Mouse (Mus musculus) embryonic facial prominence, embryonic 11.5 days (tissue): ENCODE data around the gene Myt1l. TPM values are rescaled to one million over a fixed set of nuclear protein-coding genes. Genes with fewer than 3 reads are reported as not detected.

Experiments
- ATAC-seq: fragments of 200-750 bp; cut with Nextera tagmentation; replicated peaks from 2 replicates; pipeline ENCODE4 v1.8.0; 2017; ENCODE audit warnings: low read depth; ENCODE audit not compliant: insufficient number of reproducible peaks, low FRiP score, low TSS enrichment
- DNase-seq: peaks from one replicate; pipeline ENCODE4 v3.0.0-alpha.2; 2015; ENCODE audit warnings: low spot score
- H3K27ac ChIP-seq: fragments of 300-500 bp; sonication (generic); replicated peaks from 2 replicates; pipeline ENCODE4 v1.5.1; 2014; ENCODE audit warnings: mild to moderate bottlenecking, low read depth, low read length, control low read depth
- H3K27me3 ChIP-seq: fragments of 300-500 bp; sonication (generic); 2 replicates; pipeline ENCODE4 v1.6.1; 2014; ENCODE audit warnings: mild to moderate bottlenecking, low read length, moderate library complexity, mixed read lengths; ENCODE audit not compliant: control insufficient read depth, insufficient read depth
- H3K36me3 ChIP-seq: fragments of 300-500 bp; sonication (generic); replicated peaks from 2 replicates; pipeline ENCODE4 v1.6.1; 2014; ENCODE audit warnings: low read depth, mild to moderate bottlenecking, low read length, moderate library complexity, mixed read lengths; ENCODE audit not compliant: control insufficient read depth, insufficient read depth
- H3K4me1 ChIP-seq: fragments of 300-500 bp; sonication (generic); 2 replicates; pipeline ENCODE4 v1.6.1; 2014; ENCODE audit warnings: low read length, mixed read lengths; ENCODE audit not compliant: control insufficient read depth, insufficient read depth
- H3K4me2 ChIP-seq: fragments of 300-500 bp; sonication (generic); 2 replicates; pipeline ENCODE4 v1.6.1; 2014; ENCODE audit warnings: low read depth, mild to moderate bottlenecking, control low read depth, low read length, moderate library complexity
- H3K4me3 ChIP-seq: fragments of 300-500 bp; sonication (generic); 2 replicates; pipeline ENCODE4 v1.5.1; 2014; ENCODE audit warnings: low read depth, low read length, control low read depth
- H3K9ac ChIP-seq: fragments of 300-500 bp; sonication (generic); replicated peaks from 2 replicates; pipeline ENCODE4 v1.6.1; 2014; ENCODE audit warnings: mild to moderate bottlenecking, control low read depth, low read length
- H3K9me3 ChIP-seq: fragments of 300-500 bp; sonication (generic); replicated peaks from 2 replicates; pipeline ENCODE4 v1.6.1; 2016; ENCODE audit warnings: mild to moderate bottlenecking, low read length, inconsistent platforms, mixed read lengths; ENCODE audit not compliant: control insufficient read depth
- WGBS: fragments of 180-500 bp; shearing (Covaris S2); extraction: QIAGEN DNeasy Blood & Tissue Kit; methylation state at CpG from one replicate; pipeline ENCODE4 v1.1.7; 2014; 5-methylcytosine and 5-hydroxymethylcytosine counted together
- polyA plus RNA-seq: library from polyadenylated mRNA; unstranded; fragments of >200 nt; fragmentation: Nextera tagmentation; extraction: Ambion mirVana; gene quantifications from 2 replicates; pipeline ENCODE4 v1.2.1, GENCODE M21; 2014

The Myt1l gene
- polyA plus RNA-seq, 1 experiment from 2014 or later: 3.0 TPM

- no peak overlapping the region for H3K4me3 ChIP-seq
- ATAC-seq (no peak), DNase-seq (no peak)
- no peaks in the 10 kb centered on the region for H3K4me1 ChIP-seq
- no peaks in the 10 kb centered on the region for H3K9me3 ChIP-seq
- H3K9ac ChIP-seq: no peak overlapping the region
- H3K27me3 ChIP-seq: no peaks in the 10 kb centered on the region
- no peaks in the 10 kb centered on the region for H3K36me3 ChIP-seq
- H3K27ac ChIP-seq: no peak overlapping the region
- no peak overlapping the region for H3K4me2 ChIP-seq
- WGBS: 77% methylated on average over 4 of the region's 4 CpGs
These were observed 261.8 kb downstream of the Myt1l start for GRCm38 (mm10) chr12:29790051-29790386.

GRCm38 (mm10) chr12:29792998-29793397 lies 264.8 kb downstream of the Myt1l start:
- Histone ChIP-seq H3K27ac (no peak overlapping the region), H3K4me1 (no peaks in the 10 kb centered on the region), H3K4me3 (no peak overlapping the region), H3K9me3 (no peaks in the 10 kb centered on the region), H3K36me3 (no peaks in the 10 kb centered on the region), H3K9ac (no peak overlapping the region), H3K4me2 (no peak overlapping the region), H3K27me3 (no peaks in the 10 kb centered on the region)
- WGBS: 91% methylated on average over 5 of the region's 5 CpGs
- ATAC-seq (no peak), DNase-seq (no peak)

- Histone ChIP-seq H3K27ac (no peak overlapping the region), H3K4me1 (no peaks in the 10 kb centered on the region), H3K4me3 (no peak overlapping the region), H3K27me3 (no peaks in the 10 kb centered on the region; the same call in 1 of the 2 replicates), H3K36me3 (no peaks in the 10 kb centered on the region), H3K4me2 (no peak overlapping the region), H3K9me3 (no peaks in the 10 kb centered on the region), H3K9ac (no peak overlapping the region)
- 63% methylated on average over 5 of the region's 5 CpGs for WGBS
- ATAC-seq (no peak), DNase-seq (no peak)
These were observed 267.0 kb downstream of the Myt1l start for GRCm38 (mm10) chr12:29795107-29795673.

GRCm38 (mm10) chr12:29798595-29799391 lies 270.6 kb downstream of the Myt1l start:
- Histone ChIP-seq H3K4me3 (no peak overlapping the region), H3K27me3 (no peaks in the 10 kb centered on the region; the same call in 1 of the 2 replicates), H3K27ac (no peak overlapping the region), H3K4me1 (no peaks in the 10 kb centered on the region), H3K4me2 (no peak overlapping the region), H3K9me3 (no peaks in the 10 kb centered on the region), H3K9ac (no peak overlapping the region), H3K36me3 (no peaks in the 10 kb centered on the region)
- 46% methylated on average over 3 of the region's 3 CpGs for WGBS
- no peak for DNase-seq
- ATAC-seq: no peak

- Histone ChIP-seq H3K9me3 (no peaks in the 10 kb centered on the region), H3K4me2 (no peak overlapping the region), H3K27ac (no peak overlapping the region), H3K4me3 (no peak overlapping the region), H3K36me3 (no peaks in the 10 kb centered on the region), H3K4me1 (no peaks in the 10 kb centered on the region), H3K9ac (no peak overlapping the region), H3K27me3 (no peaks in the 10 kb centered on the region)
- no peak for ATAC-seq
- DNase-seq: no peak
- WGBS: 65% methylated on average over 1 of the region's 1 CpGs
These were observed 278.2 kb downstream of the Myt1l start for GRCm38 (mm10) chr12:29806415-29806814.

GRCm38 (mm10) chr12:29809569-29810185 lies 281.5 kb downstream of the Myt1l start:
- no peak overlapping the region for H3K27ac ChIP-seq
- no peak for DNase-seq
- no peak for ATAC-seq
- no peaks in the 10 kb centered on the region for H3K36me3 ChIP-seq
- no peak overlapping the region for H3K4me3 ChIP-seq
- no peak overlapping the region for H3K4me2 ChIP-seq
- no peaks in the 10 kb centered on the region for H3K9me3 ChIP-seq
- no peak overlapping the region for H3K9ac ChIP-seq
- WGBS: 77% methylated on average over 12 of the region's 12 CpGs
- no peaks in the 10 kb centered on the region for H3K4me1 ChIP-seq
- H3K27me3 ChIP-seq: no peaks in the 10 kb centered on the region

- H3K4me3 ChIP-seq: no peak overlapping the region
- H3K4me1 ChIP-seq: no peaks in the 10 kb centered on the region
- WGBS: 84% methylated on average over 2 of the region's 2 CpGs
- H3K27ac ChIP-seq: no peak overlapping the region
- H3K36me3 ChIP-seq: no peaks in the 10 kb centered on the region
- H3K9ac ChIP-seq: no peak overlapping the region
- no peak for DNase-seq
- H3K9me3 ChIP-seq: no peaks in the 10 kb centered on the region
- no peak for ATAC-seq
- no peak overlapping the region for H3K4me2 ChIP-seq
- no peaks in the 10 kb centered on the region for H3K27me3 ChIP-seq
These were observed 287.3 kb downstream of the Myt1l start for GRCm38 (mm10) chr12:29815466-29815865.

GRCm38 (mm10) chr12:29816130-29816529 lies 287.9 kb downstream of the Myt1l start:
- Histone ChIP-seq H3K4me1 (no peaks in the 10 kb centered on the region), H3K9ac (no peak overlapping the region), H3K4me2 (no peak overlapping the region), H3K4me3 (no peak overlapping the region), H3K27me3 (no peaks in the 10 kb centered on the region), H3K27ac (no peak overlapping the region), H3K36me3 (no peaks in the 10 kb centered on the region), H3K9me3 (no peaks in the 10 kb centered on the region)
- no peak for ATAC-seq
- DNase-seq: no peak
- WGBS: 85% methylated on average over 2 of the region's 2 CpGs
